Mouse (Mus musculus) small intestine, adult 2 months (tissue): ENCODE measurements around the gene Armc2. TPM values are rescaled to one million over a fixed set of nuclear protein-coding genes. Genes with fewer than 3 reads are reported as not detected.

Experiments used
- H3K27ac ChIP-seq: fragments of 200-500 bp; 2 replicates; pipeline ENCODE4 v1.5.1; 2012; ENCODE audit warnings: low read depth, low read length, control low read depth, inconsistent platforms; ENCODE audit not compliant: insufficient read depth
- H3K27me3 ChIP-seq: fragments of 200-500 bp; 2 replicates; pipeline ENCODE4 v1.6.1; 2012; ENCODE audit warnings: mild to moderate bottlenecking, moderate library complexity, low read length, inconsistent platforms; ENCODE audit not compliant: control insufficient read depth, insufficient read depth
- H3K36me3 ChIP-seq: fragments of 200-500 bp; 2 replicates; pipeline ENCODE4 v1.6.1; 2012; ENCODE audit warnings: mild to moderate bottlenecking, low read length, control low read depth, inconsistent platforms; ENCODE audit not compliant: control insufficient read depth, insufficient read depth
- H3K4me1 ChIP-seq: fragments of 200-500 bp; 2 replicates; pipeline ENCODE4 v1.6.1; 2012; ENCODE audit warnings: low read length, inconsistent platforms, mixed read lengths; ENCODE audit not compliant: control insufficient read depth, insufficient read depth, insufficient read length
- H3K4me3 ChIP-seq: fragments of 200-500 bp; 2 replicates; pipeline ENCODE4 v1.5.1; 2012; ENCODE audit warnings: low read depth, mild to moderate bottlenecking, control low read depth, inconsistent platforms, low read length, moderate library complexity
- CTCF ChIP-seq: fragments of 200-500 bp; IDR thresholded peaks from 2 replicates; pipeline ENCODE4 v1.5.1; 2012; ENCODE audit warnings: low read depth, mild to moderate bottlenecking, control low read depth, inconsistent platforms, low read length, moderate library complexity, mixed read lengths; ENCODE audit not compliant: insufficient replicate concordance, insufficient read length; ENCODE audit errors: extremely low read depth
- POLR2A ChIP-seq: fragments of 200-500 bp; IDR thresholded peaks from 2 replicates; pipeline ENCODE4 v1.6.1; 2012; ENCODE audit warnings: low read depth, mild to moderate bottlenecking, control low read depth, inconsistent platforms, low read length, moderate library complexity
- WGBS: fragments of 180-500 bp; shearing (Covaris S2); methylation state at CpG from one replicate; pipeline ENCODE4 v1.1.7; 2018; 5-methylcytosine and 5-hydroxymethylcytosine counted together
- polyA plus RNA-seq: library from polyadenylated mRNA; depleted of rRNA; stranded (reverse); fragments of >200 nt; gene quantifications from 2 replicates; pipeline ENCODE4 v1.2.3, GENCODE M21; 2012

Armc2 gene
- polyA plus RNA-seq, 1 experiment, result 0.60 TPM

GRCm38 (mm10) chr10:41893433-41894411 lies 124.5 kb downstream of the Armc2 start:
- 20% methylated on average over 4 of the region's 4 CpGs for WGBS
- H3K27me3 ChIP-seq, result no peaks in the 10 kb centered on the region
- TF ChIP-seq POLR2A (no peak), CTCF (no peak)
- peaks cover 18% of the 10 kb centered on the region for H3K4me1 ChIP-seq
- H3K36me3 ChIP-seq, result peaks cover 25% of the 10 kb centered on the region
- peak overlapping the region; percentile 78 for H3K27ac ChIP-seq
- H3K4me3 ChIP-seq, result no peak overlapping the region

- Histone ChIP-seq H3K27me3 (no peaks in the 10 kb centered on the region), H3K36me3 (peaks cover 15% of the 10 kb centered on the region), H3K4me1 (peaks cover 15% of the 10 kb centered on the region), H3K4me3 (no peak overlapping the region), H3K27ac (peak overlapping the region; percentile 12; the same call in 1 of the 2 replicates)
- 81% methylated on average over 4 of the region's 4 CpGs for WGBS
- no peak for TF ChIP-seq POLR2A
- TF ChIP-seq CTCF, result no peak
Observed at GRCm38 (mm10) chr10:41891312-41891711, 126.9 kb downstream of the Armc2 start.

- Histone ChIP-seq H3K4me1 (peaks cover 12% of the 10 kb centered on the region), H3K27ac (peak overlapping the region; percentile 75), H3K4me3 (peak overlapping the region; percentile 28; the same call in 1 of the 2 replicates), H3K36me3 (peaks cover 9% of the 10 kb centered on the region), H3K27me3 (no peaks in the 10 kb centered on the region)
- no peak for TF ChIP-seq POLR2A
- TF ChIP-seq CTCF, result no peak
Observed at GRCm38 (mm10) chr10:41890537-41890936, 127.7 kb downstream of the Armc2 start.

- peaks cover 12% of the 10 kb centered on the region for H3K4me1 ChIP-seq
- peaks cover 5% of the 10 kb centered on the region; the same call in 1 of the 2 replicates for H3K36me3 ChIP-seq
- H3K27me3 ChIP-seq, result no peaks in the 10 kb centered on the region
- WGBS, result 37% methylated on average over 5 of the region's 5 CpGs
- H3K4me3 ChIP-seq, result peak overlapping the region; percentile 18; the same call in 1 of the 2 replicates
- no peak for TF ChIP-seq POLR2A
- H3K27ac ChIP-seq, result peak overlapping the region; percentile 36; the same call in 1 of the 2 replicates
Observed at GRCm38 (mm10) chr10:41889566-41889965, 128.7 kb downstream of the Armc2 start.

GRCm38 (mm10) chr10:41888365-41888941 lies 129.8 kb downstream of the Armc2 start:
- Histone ChIP-seq H3K27me3 (no peaks in the 10 kb centered on the region), H3K36me3 (0 out of 2 replicates have a peak, but pooled peaks cover 5% of the 10 kb centered on the region), H3K4me1 (peaks cover 7% of the 10 kb centered on the region), H3K4me3 (no peak overlapping the region), H3K27ac (peak overlapping the region; percentile 74; the same call in 1 of the 2 replicates)
- 10% methylated on average over 4 of the region's 4 CpGs for WGBS
- TF ChIP-seq POLR2A (no peak), CTCF (no peak)

- peak; percentile 90 for TF ChIP-seq POLR2A
- no peak for TF ChIP-seq CTCF
- peak overlapping the region; percentile 79 for H3K4me3 ChIP-seq
Observed at GRCm38 (mm10) chr10:41887080-41887821, 131.0 kb downstream of the Armc2 start.

GRCm38 (mm10) chr10:41883741-41884575 lies 134.3 kb downstream of the Armc2 start:
- TF ChIP-seq POLR2A (no peak), CTCF (no peak)
- 70% methylated on average over 8 of the region's 8 CpGs for WGBS
- Histone ChIP-seq H3K27ac (no peak overlapping the region), H3K27me3 (no peaks in the 10 kb centered on the region), H3K4me1 (peaks cover 2% of the 10 kb centered on the region; the same call in 1 of the 2 replicates), H3K4me3 (no peak overlapping the region), H3K36me3 (no peaks in the 10 kb centered on the region)

More at GRCm38 (mm10) chr10:41887080-41887821, 131.0 kb downstream of the Armc2 start:
- Histone ChIP-seq H3K36me3 (0 out of 2 replicates have a peak, but pooled peaks cover 5% of the 10 kb centered on the region), H3K27me3 (no peaks in the 10 kb centered on the region), H3K4me1 (peaks cover 2% of the 10 kb centered on the region; the same call in 1 of the 2 replicates), H3K27ac (peak overlapping the region; percentile 95)
- under 1% methylated on average over 65 of the region's 65 CpGs for WGBS
